Comparison of ENCODE assay signal across 26 mouse cellular contexts in genomic region chr12:98662617-98663016, GRCm38 (mm10).
"Had no signal": no experiment of that assay in that cellular context is flagged by ENCODE, and none has a peak within 500 bp of the region (broad histone marks: within the 10 kb centered on the region; RNA-seq: fewer than 3 reads in every experiment).

No protein-coding gene starts in this region.

- H3K9ac ChIP-seq: forebrain, postnatal 0 days; heart, embryonic 13.5 days; heart, embryonic 15.5 days; hindbrain, embryonic 13.5 days; hindbrain, embryonic 15.5 days; kidney, embryonic 15.5 days; limb, embryonic 13.5 days; limb, embryonic 15.5 days; liver, embryonic 12.5 days; liver, embryonic 14.5 days had no signal

- H3K4me2 ChIP-seq: heart, embryonic 11.5 days; heart, embryonic 13.5 days; heart, embryonic 15.5 days; hindbrain, embryonic 13.5 days; hindbrain, embryonic 15.5 days; kidney, embryonic 15.5 days; limb, embryonic 13.5 days; limb, embryonic 15.5 days; liver, embryonic 12.5 days had no signal

- DNase-seq: forebrain, postnatal 0 days; gastrocnemius, postnatal 14 days; gastrocnemius, postnatal 36 days; heart, adult 18-20 months; heart, postnatal 36 days; kidney, adult 11 months; kidney, adult 2 months; kidney, adult 9 months; kidney, postnatal 14 days; kidney, postnatal 36 days; layer of hippocampus, adult 9-11 months; layer of hippocampus, postnatal 36 days; left cerebral cortex, postnatal 4 days had no signal

- H3K27ac ChIP-seq: heart, embryonic 13.5 days; heart, embryonic 15.5 days; hindbrain, embryonic 13.5 days; hindbrain, embryonic 15.5 days; hindbrain, postnatal 0 days; kidney, embryonic 15.5 days; kidney, postnatal 0 days; limb, embryonic 13.5 days; limb, embryonic 15.5 days; liver, embryonic 12.5 days; liver, embryonic 14.5 days had no signal

- ATAC-seq: forebrain, postnatal 0 days; hindbrain, postnatal 0 days; intestine, embryonic 16.5 days; liver, embryonic 12.5 days had no signal

- H3K4me1 ChIP-seq: heart, embryonic 13.5 days; heart, embryonic 15.5 days; hindbrain, embryonic 13.5 days; hindbrain, embryonic 15.5 days; kidney, embryonic 15.5 days; limb, embryonic 13.5 days; limb, embryonic 15.5 days; liver, embryonic 12.5 days had no signal

- H3K27me3 ChIP-seq: heart, embryonic 13.5 days; heart, embryonic 15.5 days; hindbrain, embryonic 13.5 days; hindbrain, embryonic 15.5 days; kidney, embryonic 15.5 days; limb, embryonic 13.5 days; limb, embryonic 15.5 days; liver, embryonic 12.5 days had no signal

- H3K4me3 ChIP-seq: heart, embryonic 13.5 days; heart, embryonic 15.5 days; hindbrain, embryonic 13.5 days; hindbrain, embryonic 15.5 days; kidney, embryonic 15.5 days; limb, embryonic 13.5 days; limb, embryonic 15.5 days; liver, embryonic 12.5 days had no signal

- H3K9me3 ChIP-seq: heart, embryonic 13.5 days; heart, embryonic 15.5 days; hindbrain, embryonic 13.5 days; hindbrain, embryonic 15.5 days; kidney, embryonic 15.5 days; limb, embryonic 13.5 days; limb, embryonic 15.5 days; liver, embryonic 12.5 days had no signal
